Mouse (Mus musculus) layer of hippocampus, postnatal 36 days (tissue): Measurements from ENCODE around the gene Ppp1r1b. TPM values are rescaled to one million over a fixed set of nuclear protein-coding genes. Genes with fewer than 3 reads are reported as not detected.
A peak's percentile ranks its signal among the peaks of the same experiment; 100 is the strongest.
"Not testable (repeated sequence)": the region's sequence is repeated elsewhere in the genome, so short reads cannot be mapped to it uniquely, and the experiment has no call there.

Source experiments
- DNase-seq, 2 experiments: peaks; one replicate each; pipeline ENCODE4 v3.0.0; 2022
- total RNA-seq, 2 experiments: library from RNA; stranded (reverse); gene quantifications; 2 replicates each; pipeline ENCODE4 v1.2.3; 2021

Ppp1r1b gene
- total RNA-seq, 2 experiments from 2014 or later = 48.8 to 50.8 TPM

DNA sequence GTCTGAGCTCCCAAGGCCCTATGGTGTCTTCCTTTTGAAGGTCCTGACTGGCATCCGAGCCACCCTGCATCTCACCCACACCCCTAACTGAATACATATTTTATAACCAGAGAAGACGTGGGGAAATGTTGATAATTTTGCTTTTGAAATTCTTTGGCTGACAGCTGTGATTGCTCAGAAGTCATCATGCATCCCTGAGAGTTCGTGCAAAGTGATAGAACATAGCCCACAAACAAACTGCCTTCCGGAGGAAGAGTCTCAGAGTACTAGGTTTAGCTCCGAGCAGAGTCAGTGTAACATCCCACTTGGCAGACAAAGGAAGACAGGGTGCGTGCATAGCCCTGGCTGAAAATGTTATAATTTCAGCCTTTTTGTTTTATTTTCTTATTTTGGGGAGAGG lies 25.0 kb downstream of the Ppp1r1b start:
- no peak for DNase-seq

DNA sequence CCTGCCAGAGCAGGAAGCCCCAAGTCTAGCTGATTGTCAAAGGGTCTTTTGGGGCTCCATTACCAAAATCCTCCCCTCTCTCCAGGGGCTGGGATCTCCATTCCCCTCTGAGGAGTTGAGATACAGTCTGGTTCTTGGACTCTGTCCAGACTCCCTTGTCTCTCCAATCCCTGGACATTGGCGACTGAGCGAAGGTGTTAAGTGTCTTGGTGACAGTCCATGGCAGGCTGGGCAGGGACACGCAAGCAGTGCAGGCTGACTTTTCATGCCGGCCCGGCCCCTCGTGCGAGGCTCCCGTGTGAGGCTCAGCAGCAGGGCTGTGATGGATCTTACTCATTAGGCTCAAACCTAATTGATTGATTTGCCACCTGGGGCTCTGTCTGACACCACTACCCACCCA lies 26.1 kb downstream of the Ppp1r1b start:
- DNase-seq = no peak

DNA sequence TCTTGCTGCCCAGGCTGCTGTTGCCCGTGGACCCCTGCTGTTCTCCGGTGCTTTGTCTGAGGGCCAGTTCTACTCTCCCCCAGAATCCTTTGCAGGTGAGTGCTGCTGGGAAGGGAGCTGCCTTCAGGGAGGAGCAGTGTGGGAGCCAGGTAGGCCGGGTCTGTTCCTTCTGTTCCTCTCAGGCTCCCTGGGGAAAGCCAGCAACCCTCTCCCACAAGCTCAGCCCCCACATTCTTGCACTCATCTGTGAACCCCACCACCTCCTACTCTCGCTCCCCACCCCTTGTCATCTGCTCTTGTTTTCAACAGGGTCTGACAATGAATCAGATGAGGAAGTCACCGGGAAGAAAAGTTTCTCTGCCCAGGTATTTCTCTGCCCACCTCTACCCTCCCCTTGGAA lies 28.6 kb downstream of the Ppp1r1b start:
- DNase-seq = no peak

DNA sequence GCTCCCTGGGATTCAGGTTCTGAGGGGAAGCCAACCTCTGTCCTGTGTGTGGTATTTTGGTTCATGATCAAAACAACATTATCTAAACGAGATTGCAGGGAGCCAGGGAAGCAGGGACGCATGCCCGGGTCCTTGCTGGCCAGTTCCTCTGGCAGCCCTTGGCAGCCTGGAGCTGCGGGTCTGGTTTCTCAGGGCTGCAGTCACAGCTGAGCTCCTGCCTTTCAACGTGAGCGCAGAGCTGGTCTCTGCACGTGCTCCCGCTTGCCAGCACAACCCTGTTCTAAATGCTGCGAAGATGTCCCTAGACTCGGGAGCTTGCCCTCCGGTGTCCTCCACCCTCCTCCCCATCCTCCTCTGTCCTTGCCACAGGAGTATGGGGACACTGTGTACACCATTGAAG lies 29.6 kb downstream of the Ppp1r1b start:
- DNase-seq = no peak

DNA sequence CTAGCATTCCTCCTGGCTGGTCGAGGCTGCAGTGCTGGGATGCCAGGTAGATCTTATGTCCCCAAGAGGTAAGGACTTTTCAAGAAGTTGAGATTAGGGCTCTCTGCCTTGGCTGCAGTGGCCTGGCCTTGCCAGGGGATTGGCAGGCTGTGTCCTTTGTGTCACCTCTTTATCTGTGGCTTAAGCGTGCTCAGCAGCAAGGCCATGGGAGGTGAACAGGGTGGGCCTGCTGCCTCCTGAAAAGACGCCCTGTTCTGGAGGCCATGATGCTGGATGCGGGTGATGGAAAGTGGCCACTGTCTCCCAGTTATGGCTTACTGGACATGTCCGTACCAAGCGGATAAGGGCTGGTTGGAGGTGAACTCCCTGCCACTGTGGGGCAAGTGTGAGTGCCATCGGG lies 31.2 kb downstream of the Ppp1r1b start:
- DNase-seq = no peak

DNA sequence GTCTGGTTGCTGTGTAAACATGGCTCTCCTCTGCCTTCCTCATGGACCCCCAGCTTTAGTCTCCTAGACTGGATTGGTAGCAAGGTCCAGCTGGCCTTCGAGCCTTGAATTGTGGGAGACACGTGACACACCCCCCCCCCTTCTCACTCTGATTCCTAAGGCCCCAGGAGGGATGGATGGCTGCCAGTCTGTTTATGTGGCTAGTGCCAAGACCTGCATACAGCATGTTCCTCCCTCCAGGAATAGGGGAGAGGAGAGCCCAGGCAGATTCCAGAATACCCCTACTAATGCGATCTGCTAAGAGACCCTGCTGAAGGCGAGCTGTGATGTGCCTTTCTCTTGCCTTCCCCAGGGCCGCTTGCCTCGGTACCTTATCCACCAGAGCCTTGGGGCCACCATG lies 31.9 kb downstream of the Ppp1r1b start:
- DNase-seq = no peak

DNA sequence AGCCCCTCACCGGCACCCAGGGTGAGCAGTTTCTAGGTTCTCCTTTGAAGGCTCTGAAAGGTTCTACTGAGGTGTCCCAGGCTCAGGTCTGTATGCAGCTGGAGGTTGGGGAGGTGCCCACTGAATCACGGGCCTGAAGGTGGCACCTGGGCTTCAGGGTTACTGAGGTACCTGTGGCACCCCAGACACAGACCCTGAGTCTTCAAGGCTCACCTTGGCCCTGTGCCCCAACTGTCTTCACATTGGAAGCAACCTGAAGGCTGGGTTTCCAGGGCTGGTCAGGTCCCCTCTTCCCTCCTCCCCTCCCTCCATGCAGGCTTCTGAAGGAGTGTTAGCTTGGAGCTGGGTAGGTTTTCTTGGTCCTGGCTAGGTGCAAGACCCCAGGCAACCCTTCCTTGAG lies 33.4 kb downstream of the Ppp1r1b start:
- no peak for DNase-seq

DNA sequence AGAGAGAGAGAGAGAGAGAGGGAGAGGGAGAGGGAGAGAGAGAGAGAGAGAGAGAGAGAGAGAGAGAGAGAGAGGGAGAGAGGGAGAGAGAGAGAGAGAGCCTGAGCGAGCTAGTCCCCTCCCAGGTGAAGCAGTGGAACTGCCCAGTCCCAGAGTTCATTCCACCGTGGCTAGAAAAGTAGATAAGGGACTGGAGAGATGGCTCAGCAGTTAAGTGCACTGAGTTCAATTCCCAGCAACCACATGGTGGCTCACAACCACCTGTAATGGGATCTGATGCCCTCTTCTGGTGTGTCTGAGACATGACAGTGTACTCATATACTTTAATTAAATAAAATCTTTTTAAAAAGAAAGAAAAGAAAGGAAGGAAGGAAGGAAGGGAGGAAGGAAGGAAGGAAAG lies 34.2 kb downstream of the Ppp1r1b start:
- not testable (repeated sequence) for DNase-seq

DNA sequence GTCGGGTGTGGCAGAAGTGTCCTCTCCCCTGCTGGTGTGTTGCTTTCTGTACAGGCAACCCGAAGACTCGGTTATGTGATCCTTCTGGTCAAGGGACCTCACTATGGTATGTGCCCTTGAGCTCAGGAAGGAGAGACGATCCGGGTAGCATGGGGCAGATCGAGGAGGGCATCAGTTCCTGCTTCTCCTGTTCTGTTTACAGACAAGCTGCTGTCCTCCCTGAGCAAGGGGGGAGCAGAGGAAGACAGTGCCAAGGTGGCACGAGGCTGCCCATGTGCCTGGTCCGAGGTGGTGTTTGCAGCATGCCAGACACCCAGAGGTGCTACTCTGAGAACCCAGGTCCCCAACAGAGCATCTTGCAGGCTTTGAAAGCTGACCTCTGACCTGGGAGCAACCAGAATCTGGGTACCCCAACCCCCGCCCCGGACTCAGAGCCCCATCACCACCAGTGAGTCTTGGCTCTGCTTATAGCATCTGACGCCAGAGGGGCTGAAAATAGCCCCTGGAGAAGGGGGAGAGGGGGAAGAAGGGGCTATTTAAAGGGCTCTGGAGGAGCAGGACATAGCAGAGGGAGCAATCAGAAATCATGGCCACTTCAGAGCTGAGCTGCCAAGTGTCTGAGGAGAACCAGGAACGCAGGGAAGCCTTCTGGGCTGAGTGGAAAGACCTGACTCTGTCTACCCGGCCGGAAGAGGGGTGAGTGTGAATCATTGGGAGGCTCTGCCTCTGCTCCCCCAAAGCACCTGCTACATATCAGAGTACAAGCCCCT lies 35.2 kb downstream of the Ppp1r1b start, which contains the start of gene Tcap:
Tcap (plus strand) TSS at position 551 of the 770 bp plus-strand sequence.
- DNase-seq = no peak

DNA sequence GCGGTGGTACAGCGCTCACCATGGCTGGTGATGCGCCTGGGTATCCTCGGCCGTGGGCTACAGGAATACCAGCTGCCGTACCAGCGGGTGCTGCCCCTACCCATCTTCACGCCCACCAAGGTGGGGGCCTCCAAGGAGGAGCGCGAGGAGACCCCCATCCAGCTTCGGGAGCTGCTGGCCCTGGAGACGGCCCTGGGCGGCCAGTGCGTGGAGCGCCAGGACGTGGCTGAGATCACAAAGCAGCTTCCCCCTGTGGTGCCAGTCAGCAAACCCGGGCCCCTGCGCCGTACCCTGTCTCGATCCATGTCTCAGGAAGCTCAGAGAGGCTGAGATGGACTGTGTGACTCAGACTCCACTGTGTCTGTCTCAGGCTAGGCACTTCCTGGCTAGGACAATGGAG lies 36.0 kb downstream of the Ppp1r1b start:
- no peak for DNase-seq

DNA sequence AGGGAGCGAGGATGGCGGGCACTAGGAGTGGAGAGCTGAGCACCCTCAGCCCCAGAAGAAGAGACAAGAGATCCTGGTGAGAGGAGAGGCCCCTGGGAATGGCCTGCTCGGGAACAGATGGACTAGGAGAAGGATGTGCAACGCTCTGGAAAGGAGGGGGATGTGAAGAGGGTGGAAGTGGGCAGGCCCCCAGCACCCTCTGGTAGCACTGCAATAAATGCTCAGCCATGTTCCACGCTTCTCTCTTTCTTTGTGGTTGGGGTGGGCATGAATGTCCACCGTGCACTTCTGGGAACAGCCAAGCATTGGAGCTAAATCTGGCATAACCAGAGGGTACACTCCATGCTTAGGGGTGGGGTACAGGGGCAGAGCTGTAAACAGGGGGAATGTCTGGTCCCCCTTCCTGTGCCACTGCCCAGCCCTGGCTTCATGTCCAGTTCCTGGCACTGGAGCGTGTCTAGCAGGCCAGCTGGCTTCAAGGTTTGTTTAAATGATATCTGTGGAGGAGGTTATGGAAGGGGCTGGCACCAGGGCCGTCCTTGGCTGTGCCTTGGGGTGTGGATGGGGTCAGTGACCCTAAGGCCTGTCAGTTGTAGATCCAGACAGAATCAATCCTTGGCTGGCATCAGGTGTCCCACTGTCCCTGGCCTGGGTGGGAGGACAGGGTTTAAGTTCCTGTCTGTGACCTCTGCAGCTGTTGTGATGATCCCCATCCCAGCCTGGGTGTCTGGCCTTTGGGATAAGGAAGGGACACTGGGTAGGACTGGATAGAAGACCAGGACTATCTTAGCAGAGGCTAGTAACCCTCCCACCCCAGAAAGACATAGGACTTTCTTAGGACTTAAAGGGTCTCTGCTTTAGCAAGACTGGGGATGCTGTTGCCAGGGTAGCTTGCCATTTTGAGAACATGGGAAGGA lies 36.8 kb downstream of the Ppp1r1b start:
- DNase-seq = no peak

DNA sequence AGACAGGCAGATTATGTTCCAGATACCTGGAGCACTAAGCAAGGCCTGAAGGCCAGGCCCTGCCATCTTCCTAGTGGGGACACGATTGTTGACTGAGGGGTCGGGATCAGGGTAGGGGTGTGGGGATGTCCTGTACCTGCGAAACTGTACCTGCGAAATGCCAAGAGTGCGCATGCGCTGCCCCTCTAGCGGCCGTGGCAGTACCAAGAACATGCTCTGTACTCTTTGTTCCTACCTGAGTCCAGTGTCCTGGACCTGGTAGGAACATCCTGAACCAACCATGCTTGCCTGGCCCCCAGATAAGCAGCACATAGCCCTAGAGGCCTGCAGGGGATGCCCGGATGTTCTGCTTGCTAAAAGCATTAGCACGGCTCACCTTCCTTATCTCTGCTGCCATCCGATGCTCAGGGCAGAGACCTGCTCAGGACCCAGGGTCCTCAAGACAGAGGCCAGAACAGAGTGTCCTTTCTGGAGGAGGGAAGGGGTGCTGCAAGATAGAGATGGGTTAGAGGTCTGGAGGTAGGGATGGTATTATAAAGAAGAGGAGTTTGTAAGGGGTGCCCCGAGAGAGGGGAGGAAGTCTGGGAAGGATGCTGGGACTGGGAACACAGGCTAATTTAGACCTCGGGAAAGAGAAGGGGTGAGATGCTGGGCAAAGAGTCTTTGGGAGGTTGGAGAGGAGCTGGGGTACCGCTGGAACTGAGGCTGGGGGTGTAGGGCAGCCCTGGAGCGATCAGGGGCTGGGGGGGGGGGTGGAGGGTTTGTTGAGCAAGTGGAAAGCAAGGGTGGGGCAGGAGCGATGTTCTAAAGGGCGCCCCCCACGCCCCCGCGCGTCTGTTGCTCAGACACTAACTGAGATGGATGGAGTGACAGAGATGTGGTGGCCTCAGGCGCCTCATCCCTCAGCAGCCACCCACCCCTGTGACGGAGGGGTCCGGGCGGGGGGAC lies 37.7 kb downstream of the Ppp1r1b start, which contains the start of gene Pnmt:
Pnmt (plus strand) TSS at position 813 of the 948 bp plus-strand sequence.
- DNase-seq = no peak

DNA sequence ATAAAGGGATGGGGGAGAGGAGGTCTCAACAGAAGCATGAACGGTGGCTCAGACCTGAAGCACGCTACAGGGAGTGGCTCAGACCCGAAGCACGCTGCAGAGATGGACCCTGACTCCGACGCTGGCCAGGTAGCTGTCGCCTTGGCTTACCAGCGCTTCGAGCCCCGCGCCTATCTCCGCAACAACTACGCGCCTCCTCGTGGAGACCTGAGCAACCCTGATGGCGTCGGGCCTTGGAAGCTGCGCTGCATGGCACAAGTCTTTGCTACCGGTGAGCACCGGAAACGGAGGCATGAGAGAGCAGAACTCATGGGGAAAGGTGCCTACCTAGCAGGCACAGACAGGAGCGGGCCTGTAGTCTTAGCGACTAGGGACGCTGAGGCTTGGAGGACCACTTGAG lies 38.4 kb downstream of the Ppp1r1b start:
- DNase-seq = no peak

DNA sequence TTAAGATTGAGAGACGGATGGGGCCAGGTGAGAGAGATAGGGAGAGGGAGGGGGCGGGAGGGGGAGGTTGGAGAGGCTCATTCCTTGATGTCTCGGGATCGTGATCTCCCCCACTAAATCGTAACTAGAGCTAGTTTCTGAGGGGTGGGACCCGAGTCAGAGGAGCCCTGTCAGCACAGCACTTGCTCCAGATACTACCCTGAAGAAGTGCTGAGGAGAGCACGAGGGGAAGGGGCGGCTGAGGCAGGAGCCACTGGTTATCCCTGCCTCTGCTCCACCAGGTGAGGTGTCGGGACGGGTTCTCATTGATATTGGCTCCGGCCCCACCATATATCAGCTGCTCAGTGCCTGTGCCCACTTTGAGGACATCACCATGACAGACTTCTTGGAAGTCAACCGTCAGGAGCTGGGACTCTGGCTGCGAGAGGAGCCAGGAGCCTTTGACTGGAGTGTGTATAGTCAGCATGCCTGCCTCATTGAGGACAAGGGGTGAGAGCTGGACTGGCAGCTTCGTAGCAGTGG lies 38.9 kb downstream of the Ppp1r1b start:
- DNase-seq = no peak

DNA sequence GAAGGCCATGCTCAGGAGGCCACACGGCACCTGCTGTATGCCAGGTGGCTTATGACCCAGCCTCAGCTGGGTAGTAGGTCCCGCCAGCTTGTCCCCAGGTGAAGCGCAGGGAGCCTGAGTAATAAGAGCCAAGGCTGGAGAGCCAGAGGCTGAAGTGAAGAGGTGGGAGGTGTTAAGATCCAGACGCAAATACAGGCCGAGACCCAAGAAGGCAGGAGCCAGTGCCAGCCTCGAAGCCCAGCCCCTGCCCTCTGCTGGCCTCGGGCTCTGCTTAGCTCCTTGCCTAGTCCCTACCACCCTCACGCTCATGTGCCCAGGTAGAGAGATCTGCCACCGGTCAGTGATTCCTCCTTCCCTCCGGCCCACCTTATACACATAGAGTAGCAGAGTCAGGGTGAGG lies 40.1 kb downstream of the Ppp1r1b start:
- DNase-seq = no peak

DNA sequence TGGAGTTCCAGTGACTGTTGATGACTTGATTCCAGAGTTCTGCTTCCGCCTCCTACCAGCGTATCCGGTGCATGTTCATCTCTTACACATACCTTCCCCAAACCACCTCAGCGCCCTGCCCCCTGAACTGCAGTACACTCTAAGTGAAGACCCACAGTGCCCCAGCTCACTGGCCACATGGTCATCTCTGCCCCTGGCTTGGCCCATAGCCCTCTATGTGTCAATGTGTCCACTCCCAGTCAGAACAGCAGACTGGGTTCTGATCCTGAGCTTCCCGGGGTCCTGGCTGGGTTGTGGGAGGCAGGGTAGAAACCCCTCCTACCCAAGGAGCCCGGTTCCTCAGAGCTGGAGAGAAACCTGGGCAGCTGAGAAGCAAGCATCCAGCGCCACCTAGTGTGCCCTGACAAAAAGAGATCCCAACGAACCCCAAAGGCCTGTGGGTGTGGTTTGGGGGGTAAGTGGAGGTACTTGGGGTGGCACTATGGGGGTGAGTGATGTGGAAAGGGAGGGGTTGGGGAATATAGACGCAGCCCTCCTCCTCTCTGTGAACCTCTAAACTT lies 41.1 kb downstream of the Ppp1r1b start:
- DNase-seq = peak; percentile 56 to 57

DNA sequence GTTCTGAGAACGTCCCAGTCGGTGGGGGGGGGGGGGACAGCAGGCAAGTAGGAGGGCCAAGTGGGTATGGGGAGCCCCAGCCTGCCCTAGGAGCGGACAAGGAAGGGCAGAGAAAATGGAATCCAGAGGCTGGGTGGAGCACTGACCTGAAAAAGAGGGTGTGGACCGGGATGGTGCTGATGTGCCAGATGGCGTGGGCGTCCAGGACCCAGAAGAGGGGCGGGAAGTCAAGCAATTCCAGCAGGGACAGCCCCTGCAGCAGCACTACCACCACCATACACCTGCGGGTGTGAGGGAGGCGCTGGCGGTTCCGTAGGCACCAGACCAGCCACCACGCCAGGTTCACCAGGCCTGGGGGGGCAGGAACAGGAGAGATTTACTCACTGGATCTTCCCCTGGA lies 41.9 kb downstream of the Ppp1r1b start:
- DNase-seq = no peak

DNA sequence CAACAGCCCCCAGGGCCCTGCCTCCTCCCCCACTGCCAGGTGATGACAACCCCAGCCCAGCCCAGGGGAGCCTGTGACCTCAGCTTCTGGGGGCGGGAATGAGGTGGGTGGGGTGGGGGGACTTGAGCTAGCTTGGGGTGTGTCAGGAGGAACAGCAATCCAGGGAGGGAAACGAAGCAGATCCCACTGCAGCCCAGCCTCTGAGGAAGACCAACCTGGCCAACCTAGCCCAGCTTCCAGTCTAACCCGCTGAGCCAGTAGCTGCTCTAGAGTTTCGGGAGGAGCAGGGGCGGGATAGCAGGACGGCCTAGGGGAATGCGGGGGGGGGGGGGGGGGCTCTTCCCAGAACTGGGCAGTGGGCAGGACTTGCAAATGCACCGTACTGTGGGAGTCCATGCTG lies 43.8 kb downstream of the Ppp1r1b start:
- DNase-seq = no peak

DNA sequence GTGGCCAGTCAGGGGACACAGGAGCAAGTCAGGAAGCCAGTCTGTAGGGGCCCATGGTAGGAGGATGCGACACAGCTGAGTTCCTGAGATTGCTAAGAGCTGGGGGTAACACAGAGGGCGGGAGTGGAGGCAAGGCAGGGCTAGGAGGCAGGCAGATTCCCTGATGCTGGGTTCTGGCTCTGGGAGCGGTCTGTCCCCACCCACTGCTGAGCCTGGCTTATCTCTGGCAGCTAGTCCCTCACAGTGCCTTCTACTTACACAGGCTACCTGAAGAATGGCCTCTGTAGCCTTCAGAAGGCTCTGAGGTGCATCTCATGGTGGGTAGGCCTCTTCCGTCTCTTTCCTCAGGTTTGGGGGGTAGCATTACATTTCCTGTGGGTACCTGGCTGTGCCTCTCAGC lies 44.4 kb downstream of the Ppp1r1b start:
- no peak for DNase-seq

DNA sequence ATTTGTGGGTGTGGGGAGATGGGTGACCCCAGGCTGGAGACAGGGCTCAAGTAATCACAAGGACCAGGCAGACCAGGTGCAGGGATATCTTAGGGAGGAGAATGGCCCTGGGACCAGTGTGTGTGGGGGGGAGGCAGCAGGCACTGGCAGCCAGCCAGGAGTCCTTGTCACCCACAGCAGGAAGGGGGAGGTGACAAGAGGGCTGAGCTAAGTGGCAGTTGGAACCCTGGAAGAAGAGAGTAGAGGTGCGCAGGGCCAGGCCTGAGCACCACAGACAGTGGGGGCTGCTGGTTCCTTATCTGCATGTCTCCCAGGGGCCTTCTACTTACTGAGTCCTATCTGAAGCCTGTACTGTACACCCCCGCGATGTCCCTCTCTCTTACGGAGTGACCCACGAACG lies 45.1 kb downstream of the Ppp1r1b start:
- DNase-seq = no peak

DNA sequence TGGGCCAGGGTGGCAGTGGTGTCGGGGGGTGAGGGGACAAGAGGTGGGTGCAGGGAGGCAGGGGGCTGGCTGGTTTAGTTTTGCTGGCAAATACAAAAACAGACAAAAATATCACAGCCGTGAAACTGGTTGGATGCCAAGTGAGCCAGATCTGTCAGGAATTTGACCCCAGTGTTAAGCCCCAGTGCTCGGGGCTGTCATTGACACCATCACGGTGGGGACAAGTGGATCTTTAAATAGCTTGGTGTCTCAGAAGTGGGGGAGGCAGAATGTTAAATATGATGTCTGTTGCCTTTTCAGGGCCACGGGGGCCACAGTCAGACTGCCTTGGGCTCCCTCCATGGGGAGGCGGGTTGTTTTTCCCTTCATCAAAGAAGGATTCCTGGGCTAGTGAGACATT lies 46.1 kb downstream of the Ppp1r1b start:
- DNase-seq = no peak

DNA sequence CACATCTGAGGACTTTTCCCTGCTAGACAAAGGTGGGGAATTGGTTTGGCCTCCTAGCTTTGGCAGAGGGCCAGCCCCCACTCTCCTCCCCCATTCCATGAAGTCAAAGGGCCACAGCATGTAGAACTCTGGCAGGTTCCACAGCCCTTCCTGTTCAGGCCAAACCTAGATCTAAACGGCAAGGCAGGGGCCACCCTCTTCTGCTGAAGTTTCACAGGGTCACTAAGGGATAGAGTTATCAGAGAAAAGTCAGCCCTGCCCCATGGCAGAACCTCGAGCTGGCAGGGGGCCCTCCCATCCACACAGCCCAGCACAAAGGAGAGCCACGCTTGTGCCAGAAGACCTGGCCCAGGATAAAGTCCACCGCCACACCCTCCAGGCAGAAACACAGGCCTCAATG lies 46.8 kb downstream of the Ppp1r1b start:
- no peak for DNase-seq
